Mouse (Mus musculus): Measurements from ENCODE around the gene Dock6.

GRCm38 (mm10) chr9:21759718-21760117 lies 92.7 kb downstream of the Dock6 start:
- TF ChIP-seq CTCF (IDR thresholded peaks at IDR 0.05; ENCODE audit: control insufficient read depth, insufficient read depth, insufficient replicate concordance, low read depth, low read length) = no peak
- TF ChIP-seq POLR2A (IDR thresholded peaks at IDR 0.05; ENCODE audit: control insufficient read depth, low read depth, low read length) = no peak
